Mouse (Mus musculus) bone marrow, adult 2 months (tissue): ENCODE measurements around the gene Psmd10.

Experiments used
- CTCF ChIP-seq: fragments of 200-500 bp; IDR thresholded peaks from 2 replicates; pipeline ENCODE4 v1.5.1; 2011; ENCODE audit warnings: low read length, control low read depth; ENCODE audit not compliant: control insufficient read depth, insufficient read depth
- POLR2A ChIP-seq: fragments of 200-500 bp; IDR thresholded peaks from 2 replicates; pipeline ENCODE4 v1.6.1; 2011; ENCODE audit warnings: low read depth, mild to moderate bottlenecking, control low read depth, low read length, borderline replicate concordance; ENCODE audit not compliant: control insufficient read depth

DNA sequence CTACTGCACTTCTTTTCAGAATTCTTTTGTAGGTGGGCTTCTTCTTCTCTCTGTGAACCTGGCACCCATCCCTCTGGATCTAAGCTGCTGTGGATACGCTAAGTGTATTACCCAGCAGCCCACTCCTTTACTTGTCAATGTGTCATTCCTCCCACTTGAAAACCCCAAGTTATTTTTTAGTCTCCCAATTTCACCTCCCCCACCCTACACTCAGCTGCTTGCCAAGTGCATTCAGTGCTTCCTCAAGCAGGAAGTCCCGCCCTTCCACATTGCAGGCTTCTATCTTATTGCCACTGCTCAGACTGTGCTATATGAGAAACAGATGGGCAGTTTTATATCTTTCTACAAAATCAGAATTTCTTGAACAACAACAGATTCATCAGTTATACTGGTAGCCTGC lies 23.0 kb upstream of the Psmd10 start:
- TF ChIP-seq CTCF (no peak), POLR2A (no peak)
